Mouse (Mus musculus) myocyte (in vitro differentiated cells): ENCODE results near the gene Tescl.

Experiments used
- POLR2A ChIP-seq: IDR thresholded peaks from one replicate; pipeline ENCODE4 v1.6.1; 2011; ENCODE audit warnings: low read depth, mild to moderate bottlenecking, control low read depth, moderate library complexity; ENCODE audit not compliant: insufficient read length
- SRF ChIP-seq: IDR thresholded peaks from one replicate; pipeline ENCODE4 v1.6.1; 2011; ENCODE audit warnings: low read depth; ENCODE audit not compliant: control insufficient read depth, insufficient read length
- TCF12 ChIP-seq: IDR thresholded peaks from one replicate; pipeline ENCODE4 v1.6.1; 2011; ENCODE audit warnings: mild to moderate bottlenecking, control low read depth; ENCODE audit not compliant: poor library complexity, insufficient read depth, severe bottlenecking

DNA sequence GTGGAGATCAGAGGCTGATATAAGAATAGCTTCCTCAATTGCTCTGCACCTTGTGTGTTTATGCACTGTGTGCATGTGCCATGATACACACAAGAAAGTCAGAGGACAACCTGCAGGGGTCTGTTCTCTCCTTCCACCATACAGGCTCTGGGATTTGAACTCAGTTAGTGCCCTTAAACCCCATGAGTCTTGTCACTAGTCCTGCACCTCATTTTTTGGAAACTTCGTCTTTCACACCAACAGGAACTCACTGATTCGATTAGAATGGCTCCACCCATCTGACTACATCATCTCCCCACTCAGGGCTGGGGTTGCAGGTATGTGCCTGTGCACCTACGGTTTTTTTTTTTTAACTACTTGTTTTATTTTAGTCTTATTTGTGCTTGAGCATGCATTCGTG lies 34.5 kb upstream of the Tescl start:
- TF ChIP-seq TCF12: no peak
- TF ChIP-seq SRF: no peak
- TF ChIP-seq POLR2A: no peak
